Mouse (Mus musculus): ENCODE data around the gene Rad51d. TPM values are rescaled to one million over a fixed set of nuclear protein-coding genes. Genes with fewer than 3 reads are reported as not detected.

The Rad51d gene
- polyA plus RNA-seq, 1 experiment, result 11.6 TPM

- Histone ChIP-seq H3K27me3 (replicated peaks) (no peaks in the 10 kb centered on the region), H3K9me3 (no peaks in the 10 kb centered on the region), H3K4me3 (replicated peaks) (peak overlapping the region; percentile 23), H3K36me3 (replicated peaks; ENCODE audit: low read length) (peaks cover 72% of the 10 kb centered on the region), H3K4me1 (peaks cover 84% of the 10 kb centered on the region)
- no peak for TF ChIP-seq FLI1 (IDR thresholded peaks at IDR 0.05; ENCODE audit: low read length)
- TF ChIP-seq GATA1 (IDR thresholded peaks at IDR 0.05; ENCODE audit: borderline replicate concordance, low read length), result no peak
Measured at GRCm38 (mm10) chr11:82860759-82861158, 29.7 kb downstream of the Rad51d start.

- Histone ChIP-seq H3K4me1 (peaks cover 86% of the 10 kb centered on the region), H3K36me3 (replicated peaks; ENCODE audit: low read length) (peaks cover 85% of the 10 kb centered on the region), H3K4me3 (replicated peaks) (no peak overlapping the region), H3K9me3 (no peaks in the 10 kb centered on the region), H3K27me3 (replicated peaks) (no peaks in the 10 kb centered on the region)
- TF ChIP-seq FLI1 (IDR thresholded peaks at IDR 0.05; ENCODE audit: low read length) (no peak), GATA1 (IDR thresholded peaks at IDR 0.05; ENCODE audit: borderline replicate concordance, low read length) (no peak)
Measured at GRCm38 (mm10) chr11:82857307-82857848, 33.0 kb downstream of the Rad51d start.

- no peak overlapping the region for H3K4me3 ChIP-seq (replicated peaks)
- TF ChIP-seq GATA1 (IDR thresholded peaks at IDR 0.05; ENCODE audit: borderline replicate concordance, low read length), result no peak
- TF ChIP-seq FLI1 (IDR thresholded peaks at IDR 0.05; ENCODE audit: low read length), result no peak
- H3K27me3 ChIP-seq (replicated peaks), result no peaks in the 10 kb centered on the region
- peaks cover 83% of the 10 kb centered on the region for H3K36me3 ChIP-seq (replicated peaks; ENCODE audit: low read length)
- H3K9me3 ChIP-seq, result no peaks in the 10 kb centered on the region
- H3K4me1 ChIP-seq, result peaks cover 86% of the 10 kb centered on the region
Measured at GRCm38 (mm10) chr11:82856032-82856431, 34.4 kb downstream of the Rad51d start.

- H3K27me3 ChIP-seq (replicated peaks), result no peaks in the 10 kb centered on the region
- H3K36me3 ChIP-seq (replicated peaks; ENCODE audit: low read length), result peaks cover 82% of the 10 kb centered on the region
- peak overlapping the region; percentile 35 for H3K4me3 ChIP-seq (replicated peaks)
- peaks cover 86% of the 10 kb centered on the region for H3K4me1 ChIP-seq
- no peaks in the 10 kb centered on the region for H3K9me3 ChIP-seq
- no peak for TF ChIP-seq FLI1 (IDR thresholded peaks at IDR 0.05; ENCODE audit: low read length)
Measured at GRCm38 (mm10) chr11:82855327-82855973, 35.0 kb downstream of the Rad51d start.

GRCm38 (mm10) chr11:82854111-82854510 lies 36.3 kb downstream of the Rad51d start:
- Histone ChIP-seq H3K4me3 (replicated peaks) (no peak overlapping the region), H3K36me3 (replicated peaks; ENCODE audit: low read length) (peaks cover 84% of the 10 kb centered on the region), H3K9me3 (no peaks in the 10 kb centered on the region), H3K4me1 (peaks cover 93% of the 10 kb centered on the region), H3K27me3 (replicated peaks) (no peaks in the 10 kb centered on the region)
- TF ChIP-seq GATA1 (IDR thresholded peaks at IDR 0.05; ENCODE audit: borderline replicate concordance, low read length) (no peak), FLI1 (IDR thresholded peaks at IDR 0.05; ENCODE audit: low read length) (no peak)

- TF ChIP-seq FLI1 (IDR thresholded peaks at IDR 0.05; ENCODE audit: low read length) (no peak), GATA1 (IDR thresholded peaks at IDR 0.05; ENCODE audit: borderline replicate concordance, low read length) (no peak)
- Histone ChIP-seq H3K4me3 (replicated peaks) (no peak overlapping the region), H3K9me3 (no peaks in the 10 kb centered on the region), H3K36me3 (replicated peaks; ENCODE audit: low read length) (peaks cover 77% of the 10 kb centered on the region), H3K27me3 (replicated peaks) (no peaks in the 10 kb centered on the region), H3K4me1 (peaks cover 94% of the 10 kb centered on the region)
Measured at GRCm38 (mm10) chr11:82852958-82853357, 37.5 kb downstream of the Rad51d start.

- Histone ChIP-seq H3K4me1 (peaks cover 96% of the 10 kb centered on the region), H3K36me3 (replicated peaks; ENCODE audit: low read length) (peaks cover 74% of the 10 kb centered on the region), H3K9me3 (no peaks in the 10 kb centered on the region), H3K27me3 (replicated peaks) (no peaks in the 10 kb centered on the region), H3K4me3 (replicated peaks) (no peak overlapping the region)
- TF ChIP-seq GATA1 (IDR thresholded peaks at IDR 0.05; ENCODE audit: borderline replicate concordance, low read length) (no peak), FLI1 (IDR thresholded peaks at IDR 0.05; ENCODE audit: low read length) (no peak)
Measured at GRCm38 (mm10) chr11:82852540-82852939, 37.9 kb downstream of the Rad51d start.

GRCm38 (mm10) chr11:82852115-82852514 lies 38.3 kb downstream of the Rad51d start:
- Histone ChIP-seq H3K4me3 (replicated peaks) (no peak overlapping the region), H3K27me3 (replicated peaks) (no peaks in the 10 kb centered on the region), H3K9me3 (no peaks in the 10 kb centered on the region), H3K4me1 (peaks cover 96% of the 10 kb centered on the region), H3K36me3 (replicated peaks; ENCODE audit: low read length) (peaks cover 70% of the 10 kb centered on the region)
- TF ChIP-seq GATA1 (IDR thresholded peaks at IDR 0.05; ENCODE audit: borderline replicate concordance, low read length) (no peak), FLI1 (IDR thresholded peaks at IDR 0.05; ENCODE audit: low read length) (no peak)

GRCm38 (mm10) chr11:82850259-82850658 lies 40.2 kb downstream of the Rad51d start:
- Histone ChIP-seq H3K4me1 (peaks cover 93% of the 10 kb centered on the region), H3K4me3 (replicated peaks) (no peak overlapping the region), H3K27me3 (replicated peaks) (no peaks in the 10 kb centered on the region), H3K36me3 (replicated peaks; ENCODE audit: low read length) (peaks cover 54% of the 10 kb centered on the region), H3K9me3 (no peaks in the 10 kb centered on the region)
- TF ChIP-seq GATA1 (IDR thresholded peaks at IDR 0.05; ENCODE audit: borderline replicate concordance, low read length), result no peak
- no peak for TF ChIP-seq FLI1 (IDR thresholded peaks at IDR 0.05; ENCODE audit: low read length)

GRCm38 (mm10) chr11:82847571-82848000 lies 42.8 kb downstream of the Rad51d start:
- Histone ChIP-seq H3K4me1 (peaks cover 96% of the 10 kb centered on the region), H3K36me3 (replicated peaks; ENCODE audit: low read length) (peaks cover 54% of the 10 kb centered on the region), H3K27me3 (replicated peaks) (no peaks in the 10 kb centered on the region), H3K9me3 (no peaks in the 10 kb centered on the region), H3K4me3 (replicated peaks) (peak overlapping the region; percentile 29)
- TF ChIP-seq GATA1 (IDR thresholded peaks at IDR 0.05; ENCODE audit: borderline replicate concordance, low read length) (no peak), FLI1 (IDR thresholded peaks at IDR 0.05; ENCODE audit: low read length) (no peak)
